Mouse (Mus musculus) cortical plate, adult 2 months (tissue): ENCODE data around the gene Gltpd2.

Source experiments
- CTCF ChIP-seq: fragments of 200-500 bp; IDR thresholded peaks from 2 replicates; pipeline ENCODE4 v1.5.1; 2011; ENCODE audit warnings: mild to moderate bottlenecking, control low read depth, low read length; ENCODE audit not compliant: insufficient read depth; ENCODE audit errors: extremely low read depth
- POLR2A ChIP-seq: fragments of 200-500 bp; IDR thresholded peaks from 2 replicates; pipeline ENCODE4 v1.6.1; 2011; ENCODE audit warnings: mild to moderate bottlenecking, low read length, control low read depth; ENCODE audit not compliant: insufficient read depth; ENCODE audit errors: extremely low read depth

- no peak for TF ChIP-seq CTCF
- TF ChIP-seq POLR2A, result no peak
These were observed 34.9 kb downstream of the Gltpd2 start for GRCm38 (mm10) chr11:70553940-70554339.
